Mouse (Mus musculus) liver, postnatal 0 days (tissue): ENCODE data around the gene Gm20388.

ENCODE experiments used
- CTCF ChIP-seq: sonication (generic); IDR thresholded peaks from 2 replicates; pipeline ENCODE4 v1.5.1; 2016; ENCODE audit warnings: antibody characterized with exemption, low read depth
- EP300 ChIP-seq: IDR thresholded peaks from 2 replicates; pipeline ENCODE4 v1.6.1; 2016; ENCODE audit warnings: antibody characterized with exemption, low read depth, mild to moderate bottlenecking

- TF ChIP-seq CTCF, result no peak
- no peak for TF ChIP-seq EP300
Observed at GRCm38 (mm10) chr8:121433466-121433865, 1522.8 kb downstream of the Gm20388 start.
